Mouse (Mus musculus): ENCODE measurements around the gene Ndufb3. TPM values are rescaled to one million over a fixed set of nuclear protein-coding genes. Genes with fewer than 3 reads are reported as not detected.
"Not testable (repeated sequence)": the region's sequence is repeated elsewhere in the genome, so short reads cannot be mapped to it uniquely, and the experiment has no call there.

Ndufb3 gene
- polyA plus RNA-seq, 1 experiment from 2014 or later, result 178 TPM

DNA sequence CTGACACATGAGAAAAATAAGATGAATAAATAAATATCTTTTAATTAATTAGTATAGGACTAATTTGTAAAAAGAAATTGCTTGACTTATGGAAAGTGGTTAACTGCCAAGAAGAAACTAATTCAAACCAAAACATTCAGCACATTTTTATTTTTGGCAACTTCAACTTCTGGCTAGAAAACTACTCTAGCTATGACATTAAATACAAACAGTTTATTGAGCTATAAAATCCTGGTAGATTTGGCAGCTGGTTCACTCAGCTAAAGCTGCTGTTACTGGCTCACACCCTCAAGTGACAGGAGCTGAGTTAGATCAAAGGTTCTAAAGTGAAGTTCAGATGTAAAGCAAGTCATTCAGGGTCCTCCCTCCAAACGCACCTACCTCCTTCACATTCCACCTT lies 3.6 kb upstream of the Ndufb3 start:
- Histone ChIP-seq H3K4me3 (ENCODE audit: low read length) (no peak overlapping the region), H3K27ac (ENCODE audit: low read length) (no peak overlapping the region), H3K27me3 (ENCODE audit: control insufficient read depth, insufficient read depth, low read depth, low read length) (no peaks in the 10 kb centered on the region), H3K36me3 (ENCODE audit: control insufficient read depth, insufficient read depth, low read length) (no peaks in the 10 kb centered on the region), H3K4me2 (ENCODE audit: low read depth, low read length) (no peak overlapping the region), H3K9ac (ENCODE audit: low read length) (no peak overlapping the region), H3K9me3 (ENCODE audit: control insufficient read depth, low read length) (no peaks in the 10 kb centered on the region), H3K4me1 (replicated peaks; ENCODE audit: control insufficient read depth, insufficient read depth, low read length) (peaks cover 9% of the 10 kb centered on the region; the same call in 1 of the 2 replicates)
- ATAC-seq (ENCODE audit: low read depth), result no peak
- WGBS, result 33% methylated on average over 1 of the region's 1 CpGs

GRCm38 (mm10) chr1:58584271-58584670 lies 1.9 kb upstream of the Ndufb3 start:
- Histone ChIP-seq H3K27ac (ENCODE audit: low read length) (no peak overlapping the region), H3K4me3 (ENCODE audit: low read length) (no peak overlapping the region), H3K4me1 (replicated peaks; ENCODE audit: control insufficient read depth, insufficient read depth, low read length) (peaks cover 9% of the 10 kb centered on the region; the same call in 1 of the 2 replicates), H3K27me3 (ENCODE audit: control insufficient read depth, insufficient read depth, low read depth, low read length) (no peaks in the 10 kb centered on the region), H3K4me2 (ENCODE audit: low read depth, low read length) (no peak overlapping the region), H3K36me3 (ENCODE audit: control insufficient read depth, insufficient read depth, low read length) (no peaks in the 10 kb centered on the region), H3K9ac (ENCODE audit: low read length) (no peak overlapping the region), H3K9me3 (ENCODE audit: control insufficient read depth, low read length) (no peaks in the 10 kb centered on the region)
- ATAC-seq (ENCODE audit: low read depth), result no peak
- WGBS, result 67% methylated on average over 1 of the region's 1 CpGs

- Histone ChIP-seq H3K4me1 (replicated peaks; ENCODE audit: control insufficient read depth, insufficient read depth, low read length) (peaks cover 9% of the 10 kb centered on the region; the same call in 1 of the 2 replicates), H3K36me3 (ENCODE audit: control insufficient read depth, insufficient read depth, low read length) (no peaks in the 10 kb centered on the region), H3K27ac (ENCODE audit: low read length) (no peak overlapping the region), H3K9me3 (ENCODE audit: control insufficient read depth, low read length) (no peaks in the 10 kb centered on the region), H3K4me2 (ENCODE audit: low read depth, low read length) (peak overlapping the region; percentile 56), H3K4me3 (ENCODE audit: low read length) (peak overlapping the region; percentile 59), H3K9ac (ENCODE audit: low read length) (peak overlapping the region; percentile 89), H3K27me3 (ENCODE audit: control insufficient read depth, insufficient read depth, low read depth, low read length) (no peaks in the 10 kb centered on the region)
- WGBS, result 3% methylated on average over 36 of the region's 36 CpGs
- peak; percentile 63 for ATAC-seq (ENCODE audit: low read depth)
Observed at GRCm38 (mm10) chr1:58585373-58586170, 612 bp upstream of the Ndufb3 start.

DNA sequence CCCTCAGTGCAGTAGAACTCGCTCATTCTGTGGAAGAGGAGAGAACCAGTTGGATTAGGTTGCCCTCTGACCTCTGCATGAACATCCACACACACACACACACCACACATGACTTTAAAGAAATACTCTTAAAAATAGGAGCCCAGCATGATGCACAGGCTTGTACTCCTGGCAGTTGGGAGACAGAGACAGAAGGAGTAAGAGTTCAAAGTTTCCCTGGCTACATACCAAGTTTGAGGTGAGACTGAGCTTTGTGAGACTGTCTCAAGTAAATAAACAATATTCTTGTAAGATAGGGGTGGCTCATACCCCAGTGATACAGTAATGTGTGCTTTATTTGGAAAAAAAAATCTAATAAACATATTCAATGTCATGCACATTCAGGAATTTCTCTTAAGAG lies 1.3 kb downstream of the Ndufb3 start:
- ATAC-seq (ENCODE audit: low read depth), result no peak
- Histone ChIP-seq H3K4me2 (ENCODE audit: low read depth, low read length) (peak overlapping the region; percentile 68), H3K9me3 (ENCODE audit: control insufficient read depth, low read length) (no peaks in the 10 kb centered on the region), H3K9ac (ENCODE audit: low read length) (no peak overlapping the region), H3K27ac (ENCODE audit: low read length) (no peak overlapping the region), H3K36me3 (ENCODE audit: control insufficient read depth, insufficient read depth, low read length) (0 out of 2 replicates have a peak, but pooled peaks cover 3% of the 10 kb centered on the region), H3K27me3 (ENCODE audit: control insufficient read depth, insufficient read depth, low read depth, low read length) (no peaks in the 10 kb centered on the region), H3K4me3 (ENCODE audit: low read length) (peak overlapping the region; percentile 59; the same call in 1 of the 2 replicates), H3K4me1 (replicated peaks; ENCODE audit: control insufficient read depth, insufficient read depth, low read length) (peaks cover 9% of the 10 kb centered on the region; the same call in 1 of the 2 replicates)
- WGBS, result 71% methylated on average over 1 of the region's 1 CpGs

- no peaks in the 10 kb centered on the region for H3K4me1 ChIP-seq (replicated peaks; ENCODE audit: control insufficient read depth, insufficient read depth, low read length)
- no peaks in the 10 kb centered on the region for H3K27me3 ChIP-seq (ENCODE audit: control insufficient read depth, insufficient read depth, low read depth, low read length)
Observed at GRCm38 (mm10) chr1:58602681-58603080, 16.5 kb downstream of the Ndufb3 start.

GRCm38 (mm10) chr1:58603738-58604137 lies 17.6 kb downstream of the Ndufb3 start:
- H3K9me3 ChIP-seq (ENCODE audit: control insufficient read depth, low read length), result no peaks in the 10 kb centered on the region
- 47% methylated on average over 4 of the region's 4 CpGs for WGBS
- ATAC-seq (ENCODE audit: low read depth), result no peak
- H3K27me3 ChIP-seq (ENCODE audit: control insufficient read depth, insufficient read depth, low read depth, low read length), result no peaks in the 10 kb centered on the region
- H3K9ac ChIP-seq (ENCODE audit: low read length), result no peak overlapping the region
- no peak overlapping the region for H3K4me2 ChIP-seq (ENCODE audit: low read depth, low read length)
- no peaks in the 10 kb centered on the region for H3K4me1 ChIP-seq (replicated peaks; ENCODE audit: control insufficient read depth, insufficient read depth, low read length)
- H3K27ac ChIP-seq (ENCODE audit: low read length), result no peak overlapping the region
- H3K36me3 ChIP-seq (ENCODE audit: control insufficient read depth, insufficient read depth, low read length), result no peaks in the 10 kb centered on the region
- no peak overlapping the region for H3K4me3 ChIP-seq (ENCODE audit: low read length)

More at GRCm38 (mm10) chr1:58602681-58603080, 16.5 kb downstream of the Ndufb3 start:
- H3K36me3 ChIP-seq (ENCODE audit: control insufficient read depth, insufficient read depth, low read length), result no peaks in the 10 kb centered on the region
- ATAC-seq (ENCODE audit: low read depth), result no peak
- WGBS, result 78% methylated on average over 4 of the region's 4 CpGs
- H3K27ac ChIP-seq (ENCODE audit: low read length), result no peak overlapping the region
- H3K4me3 ChIP-seq (ENCODE audit: low read length), result no peak overlapping the region
- H3K9ac ChIP-seq (ENCODE audit: low read length), result no peak overlapping the region
- no peak overlapping the region for H3K4me2 ChIP-seq (ENCODE audit: low read depth, low read length)
- no peaks in the 10 kb centered on the region for H3K9me3 ChIP-seq (ENCODE audit: control insufficient read depth, low read length)

DNA sequence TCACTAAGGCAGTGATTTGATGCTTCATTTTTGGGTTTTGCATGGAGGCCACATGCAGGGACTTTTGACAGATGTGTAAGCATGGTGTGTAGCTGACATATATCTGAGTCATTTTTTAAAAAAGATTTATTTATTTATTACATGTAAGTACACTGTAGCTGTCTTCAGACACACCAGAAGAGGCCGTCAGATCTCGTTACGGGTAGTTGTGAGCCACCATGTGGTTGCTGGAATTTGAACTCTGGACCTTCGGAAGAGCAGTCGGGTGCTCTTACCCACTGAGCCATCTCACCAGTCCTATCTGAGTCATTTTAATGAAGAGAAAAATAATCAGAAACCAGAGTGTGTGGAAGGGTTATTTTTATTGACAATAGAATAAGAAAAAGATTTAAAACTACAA lies 23.4 kb downstream of the Ndufb3 start:
- whole genome bisulfite sequencing, result 81% methylated on average over 5 of the region's 5 CpGs
- not testable (repeated sequence) for H3K27me3 ChIP-seq (ENCODE audit: control insufficient read depth, insufficient read depth, low read depth, low read length); H3K4me3 ChIP-seq (ENCODE audit: low read length); H3K9me3 ChIP-seq (ENCODE audit: control insufficient read depth, low read length); H3K4me1 ChIP-seq (replicated peaks; ENCODE audit: control insufficient read depth, insufficient read depth, low read length); H3K4me2 ChIP-seq (ENCODE audit: low read depth, low read length); H3K9ac ChIP-seq (ENCODE audit: low read length); ATAC-seq (ENCODE audit: low read depth); H3K36me3 ChIP-seq (ENCODE audit: control insufficient read depth, insufficient read depth, low read length); H3K27ac ChIP-seq (ENCODE audit: low read length)

GRCm38 (mm10) chr1:58610166-58610565 lies 24.0 kb downstream of the Ndufb3 start:
- Histone ChIP-seq H3K9ac (ENCODE audit: low read length) (no peak overlapping the region), H3K27ac (ENCODE audit: low read length) (no peak overlapping the region), H3K4me1 (replicated peaks; ENCODE audit: control insufficient read depth, insufficient read depth, low read length) (no peaks in the 10 kb centered on the region), H3K36me3 (ENCODE audit: control insufficient read depth, insufficient read depth, low read length) (no peaks in the 10 kb centered on the region), H3K9me3 (ENCODE audit: control insufficient read depth, low read length) (no peaks in the 10 kb centered on the region), H3K4me2 (ENCODE audit: low read depth, low read length) (no peak overlapping the region), H3K27me3 (ENCODE audit: control insufficient read depth, insufficient read depth, low read depth, low read length) (no peaks in the 10 kb centered on the region), H3K4me3 (ENCODE audit: low read length) (no peak overlapping the region)
- ATAC-seq (ENCODE audit: low read depth), result no peak
- WGBS, result 61% methylated on average over 1 of the region's 1 CpGs

DNA sequence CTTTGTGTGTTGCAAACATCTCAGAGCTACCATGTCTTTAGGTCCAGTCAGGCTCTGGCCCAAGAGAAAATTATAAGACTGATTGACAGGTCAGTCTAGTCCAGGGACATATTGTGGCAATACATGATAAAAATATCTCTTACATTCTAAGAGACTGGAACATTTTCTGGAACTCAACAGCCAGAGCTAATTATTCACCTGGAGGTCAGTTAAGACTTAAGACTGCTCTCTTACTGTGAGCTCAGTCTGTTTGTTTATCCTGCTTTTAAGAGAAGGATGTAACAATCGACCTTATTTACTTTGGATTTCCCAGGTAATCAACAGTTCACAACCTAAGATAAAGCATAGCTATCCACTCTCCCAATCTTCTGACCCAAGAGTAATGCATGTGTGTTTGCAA lies 24.4 kb downstream of the Ndufb3 start:
- 9% methylated on average over 1 of the region's 1 CpGs for WGBS
- no peak overlapping the region for H3K4me3 ChIP-seq (ENCODE audit: low read length)
- no peak overlapping the region for H3K4me2 ChIP-seq (ENCODE audit: low read depth, low read length)
- H3K4me1 ChIP-seq (replicated peaks; ENCODE audit: control insufficient read depth, insufficient read depth, low read length), result no peaks in the 10 kb centered on the region
- no peak for ATAC-seq (ENCODE audit: low read depth)
- no peak overlapping the region for H3K27ac ChIP-seq (ENCODE audit: low read length)
- no peak overlapping the region for H3K9ac ChIP-seq (ENCODE audit: low read length)
- H3K36me3 ChIP-seq (ENCODE audit: control insufficient read depth, insufficient read depth, low read length), result no peaks in the 10 kb centered on the region
- no peaks in the 10 kb centered on the region for H3K27me3 ChIP-seq (ENCODE audit: control insufficient read depth, insufficient read depth, low read depth, low read length)
- H3K9me3 ChIP-seq (ENCODE audit: control insufficient read depth, low read length), result no peaks in the 10 kb centered on the region

All from lung, embryonic 16.5 days (tissue).